ENCODE assay signal across 13 mouse cellular contexts in the genomic region with DNA sequence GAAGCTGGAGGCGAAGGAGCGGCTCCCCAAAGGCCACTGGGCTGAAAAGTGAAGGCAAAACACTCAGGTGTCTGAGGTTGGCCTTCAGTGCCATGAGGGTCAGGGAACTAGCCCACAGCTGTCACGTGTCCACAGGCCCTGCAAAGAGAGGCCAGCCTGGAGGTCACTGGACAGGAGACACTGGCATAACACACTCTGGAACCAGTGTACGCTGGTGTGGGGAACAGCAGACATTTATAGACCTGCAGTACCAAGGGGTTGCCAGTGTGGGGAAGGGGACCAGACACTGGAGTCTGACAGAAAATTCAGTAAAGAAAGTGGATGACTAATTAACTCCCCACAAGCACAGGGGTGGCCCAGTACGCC. TPM values are rescaled to one million over a fixed set of nuclear protein-coding genes. Genes with fewer than 3 reads are reported as not detected.
DNase-seq lines count a peak whose midpoint lies in the region; ATAC-seq lines count a peak whose summit lies in the region.
"Had no signal": no experiment of that assay in that cellular context is flagged by ENCODE, and none has a peak within 500 bp of the region (broad histone marks: within the 10 kb centered on the region; RNA-seq: fewer than 3 reads in every experiment).

No protein-coding gene starts in this region.

- peak overlapping the region; percentile 5; the same call in 1 of the 2 replicates for H3K27ac ChIP-seq in embryonic facial prominence, embryonic 12.5 days
- 0 out of 2 replicates have a peak overlapping the region, but pooled peaks have one; percentile 13 for H3K27ac ChIP-seq in hindbrain, embryonic 12.5 days
- H3K27ac ChIP-seq in limb, embryonic 15.5 days: peak overlapping the region; percentile 2; the same call in 1 of the 2 replicates
- H3K27ac ChIP-seq: liver, embryonic 12.5 days had no signal

- no peaks in the 10 kb centered on the region for H3K9me3 ChIP-seq in embryonic facial prominence, embryonic 12.5 days
- H3K9me3 ChIP-seq in hindbrain, embryonic 12.5 days (replicated peaks): no peaks in the 10 kb centered on the region
- no peaks in the 10 kb centered on the region for H3K9me3 ChIP-seq in limb, embryonic 15.5 days
- H3K9me3 ChIP-seq: liver, embryonic 12.5 days had no signal

- no peak overlapping the region for H3K4me3 ChIP-seq in embryonic facial prominence, embryonic 12.5 days
- H3K4me3 ChIP-seq in hindbrain, embryonic 12.5 days: no peak overlapping the region
- no peak overlapping the region for H3K4me3 ChIP-seq in limb, embryonic 15.5 days
- H3K4me3 ChIP-seq: liver, embryonic 12.5 days had no signal

- 0 out of 2 replicates have a peak, but pooled peaks have one; percentile 8 for ATAC-seq in embryonic facial prominence, embryonic 12.5 days (ENCODE audit: insufficient number of reproducible peaks, insufficient read depth, low FRiP score, low TSS enrichment)
- ATAC-seq in hindbrain, embryonic 12.5 days (ENCODE audit: low FRiP score): no peak
- no peak for ATAC-seq in limb, embryonic 15.5 days (ENCODE audit: insufficient number of reproducible peaks, low FRiP score, low TSS enrichment, low read depth)
- ATAC-seq in inflammation-experienced regulatory T-cells, adult 6 months: no peak
- no peak for ATAC-seq in frontal cortex, adult (ENCODE audit: low TSS enrichment)
- ATAC-seq: activated CD4-positive, CD25-positive, alpha-beta regulatory T cell, adult 4 months; liver, embryonic 12.5 days; lung, postnatal 0 days had no signal

- peak; percentile 12 for DNase-seq in kidney, adult 9 months
- no peak for DNase-seq in kidney, adult 8-10 months
- no peak for DNase-seq in left cerebral cortex, adult 18-20 months (ENCODE audit: low spot score in 2 of 2)
- DNase-seq: cerebellum, adult 11 months; cerebellum, postnatal 36 days had no signal

- peaks cover 34% of the 10 kb centered on the region for H3K4me1 ChIP-seq in embryonic facial prominence, embryonic 12.5 days
- peaks cover 40% of the 10 kb centered on the region for H3K4me1 ChIP-seq in hindbrain, embryonic 12.5 days
- H3K4me1 ChIP-seq in limb, embryonic 15.5 days: peaks cover 32% of the 10 kb centered on the region

- 13% methylated on average over 5 of the region's 5 CpGs for WGBS in embryonic facial prominence, embryonic 12.5 days
- 20% methylated on average over 5 of the region's 5 CpGs for WGBS in hindbrain, embryonic 12.5 days
- 26% methylated on average over 5 of the region's 5 CpGs for WGBS in limb, embryonic 15.5 days

- no peaks in the 10 kb centered on the region for H3K36me3 ChIP-seq in embryonic facial prominence, embryonic 12.5 days
- no peaks in the 10 kb centered on the region for H3K36me3 ChIP-seq in hindbrain, embryonic 12.5 days
- H3K36me3 ChIP-seq in limb, embryonic 15.5 days: no peaks in the 10 kb centered on the region
- H3K36me3 ChIP-seq: liver, embryonic 12.5 days had no signal

- H3K9ac ChIP-seq in embryonic facial prominence, embryonic 12.5 days: no peak overlapping the region
- no peak overlapping the region for H3K9ac ChIP-seq in hindbrain, embryonic 12.5 days
- no peak overlapping the region for H3K9ac ChIP-seq in limb, embryonic 15.5 days
- H3K9ac ChIP-seq: liver, embryonic 12.5 days had no signal

- no peak overlapping the region for H3K4me2 ChIP-seq in embryonic facial prominence, embryonic 12.5 days (replicated peaks)
- no peak overlapping the region for H3K4me2 ChIP-seq in hindbrain, embryonic 12.5 days (replicated peaks)
- H3K4me2 ChIP-seq in limb, embryonic 15.5 days: no peak overlapping the region
- H3K4me2 ChIP-seq: liver, embryonic 12.5 days had no signal

- peaks cover 35% of the 10 kb centered on the region for H3K27me3 ChIP-seq in embryonic facial prominence, embryonic 12.5 days
- peaks cover 78% of the 10 kb centered on the region for H3K27me3 ChIP-seq in hindbrain, embryonic 12.5 days
- H3K27me3 ChIP-seq in limb, embryonic 15.5 days: peaks cover 64% of the 10 kb centered on the region

RNA-seq across cellular contexts. Expression of a gene that starts 8.6 kb away (rescaled TPM):
- 33.0 and 36.7 TPM in 2 replicates for polyA plus RNA-seq in embryonic facial prominence, embryonic 12.5 days (2016; fragmentation: Nextera tagmentation; extraction: Ambion mirVana)
- polyA plus RNA-seq in hindbrain, embryonic 12.5 days (2016; fragmentation: Nextera tagmentation; extraction: Ambion mirVana): 38.6 and 41.3 TPM in 2 replicates
- 34.0 and 45.2 TPM in 2 replicates for polyA plus RNA-seq in limb, embryonic 15.5 days (2015; fragmentation: Nextera tagmentation; extraction: Ambion mirVana)
- polyA plus RNA-seq in inflammation-experienced regulatory T-cells, adult 6 months (2017; shearing (Covaris generic)): not detected
- 1 to 10 TPM; 1.1 to 1.7 TPM for total RNA-seq in left cerebral cortex, adult 18-20 months (2021)
- polyA plus RNA-seq: activated CD4-positive, CD25-positive, alpha-beta regulatory T cell, adult 4 months had no signal

Comparison
In these comparisons a context has a peak if more than half of its experiments do, and no peak if none do; other contexts are left out.
1. RNA of a gene that starts 8.6 kb away (polyA plus RNA-seq): 38.6 to 41.3 TPM in hindbrain, embryonic 12.5 days, 34.0 to 45.2 TPM in limb, embryonic 15.5 days and 33.0 to 36.7 TPM in embryonic facial prominence, embryonic 12.5 days; not detected in inflammation-experienced regulatory T-cells, adult 6 months; every median in the first group is over 10 times any median in the second.
2. Peak in every context shown above with its lines, with median percentiles within 50 percentile points of each other: H3K27ac ChIP-seq.